Mouse (Mus musculus) retina, postnatal 7 days (tissue): ENCODE data around the gene Nacc2.

Experiments used
- DNase-seq: peaks from one replicate; pipeline ENCODE4 v3.0.0-alpha.2; 2012; ENCODE audit warnings: low read depth, low spot score

Nacc2 gene

GRCm38 (mm10) chr2:26055747-26056102, 67.3 kb downstream of the Nacc2 start:
- DNase-seq, result no peak

- DNase-seq, result peak; percentile 77
These were observed 67.8 kb downstream of the Nacc2 start for GRCm38 (mm10) chr2:26055046-26055746.

- no peak for DNase-seq
These were observed 70.2 kb downstream of the Nacc2 start for GRCm38 (mm10) chr2:26052806-26053205.

GRCm38 (mm10) chr2:26048816-26049215, 74.2 kb downstream of the Nacc2 start:
- DNase-seq, result no peak

- no peak for DNase-seq
These were observed 78.8 kb downstream of the Nacc2 start for GRCm38 (mm10) chr2:26044216-26044615.

- no peak for DNase-seq
These were observed 80.4 kb downstream of the Nacc2 start for GRCm38 (mm10) chr2:26042603-26043002.

GRCm38 (mm10) chr2:26041163-26041810, 81.7 kb downstream of the Nacc2 start:
- DNase-seq, result no peak

- peak; percentile 47 for DNase-seq
These were observed 83.1 kb downstream of the Nacc2 start for GRCm38 (mm10) chr2:26039951-26040350.

GRCm38 (mm10) chr2:26037386-26037785, 85.6 kb downstream of the Nacc2 start:
- DNase-seq, result no peak

- no peak for DNase-seq
These were observed 88.5 kb downstream of the Nacc2 start for GRCm38 (mm10) chr2:26034344-26035050.

GRCm38 (mm10) chr2:26030288-26030687, 92.7 kb downstream of the Nacc2 start:
- no peak for DNase-seq

DNA sequence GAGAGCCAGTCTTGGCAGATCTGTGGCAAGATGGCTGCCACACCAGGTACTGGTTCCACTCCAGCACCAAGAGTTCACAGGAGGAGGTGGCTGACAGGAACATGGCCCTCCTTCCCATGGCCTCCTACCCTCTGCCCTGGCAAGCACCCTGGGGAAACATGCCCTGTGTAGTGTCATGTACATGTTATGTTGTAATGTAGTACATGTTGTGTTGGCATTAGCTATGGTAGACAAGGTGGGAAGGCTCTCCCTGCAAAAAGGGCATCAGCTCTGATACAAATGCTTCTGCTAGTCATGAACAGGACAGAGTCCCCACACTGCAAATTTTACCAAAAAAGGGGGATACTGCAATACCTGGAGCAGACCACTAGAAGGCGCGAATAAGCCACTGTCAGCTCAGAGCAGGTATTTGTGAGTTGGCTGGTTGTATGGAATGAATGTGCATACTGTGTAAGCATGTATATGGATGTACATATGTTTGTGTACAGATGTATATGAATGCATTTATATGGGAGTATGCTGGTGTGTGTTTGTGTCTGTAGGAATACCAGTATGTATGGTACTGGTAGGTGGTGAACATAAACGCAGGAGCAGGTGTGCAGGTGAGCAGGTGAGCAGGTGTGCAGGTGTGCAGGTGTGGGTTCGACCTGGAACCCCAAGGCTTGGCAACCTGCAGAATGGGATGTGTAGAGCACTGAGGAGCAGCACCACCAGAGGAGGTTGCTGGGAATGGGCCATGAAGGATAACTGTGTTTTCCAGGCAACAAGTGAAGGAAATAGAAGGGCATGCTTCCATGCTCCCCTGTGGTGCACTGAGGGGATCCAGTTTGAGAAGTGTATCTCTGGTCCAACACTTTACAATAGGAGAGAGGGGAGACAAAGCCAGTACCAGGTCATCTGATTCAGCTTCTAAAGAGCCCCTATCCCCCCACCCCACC, 98.6 kb downstream of the Nacc2 start:
- DNase-seq, result no peak

DNA sequence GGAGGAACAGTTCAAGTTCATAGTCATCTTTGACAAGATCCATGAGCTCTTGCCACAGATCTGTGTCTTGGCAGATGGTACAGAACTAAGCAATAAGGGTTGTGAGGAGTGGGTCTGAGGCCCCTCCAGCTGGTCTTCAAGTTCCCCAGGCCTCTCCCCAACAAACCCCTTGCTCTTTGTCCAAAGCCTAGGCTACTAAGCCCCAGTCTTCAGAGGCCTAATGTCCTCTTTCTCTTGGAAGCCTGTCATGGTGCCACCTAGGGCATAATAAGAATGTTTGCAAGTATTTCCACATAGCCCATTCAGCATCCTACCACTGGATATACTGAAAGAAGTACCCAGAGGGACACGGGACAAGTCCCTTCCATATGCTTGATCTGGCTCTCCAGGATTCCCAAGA, 100.4 kb downstream of the Nacc2 start:
- no peak for DNase-seq

DNA sequence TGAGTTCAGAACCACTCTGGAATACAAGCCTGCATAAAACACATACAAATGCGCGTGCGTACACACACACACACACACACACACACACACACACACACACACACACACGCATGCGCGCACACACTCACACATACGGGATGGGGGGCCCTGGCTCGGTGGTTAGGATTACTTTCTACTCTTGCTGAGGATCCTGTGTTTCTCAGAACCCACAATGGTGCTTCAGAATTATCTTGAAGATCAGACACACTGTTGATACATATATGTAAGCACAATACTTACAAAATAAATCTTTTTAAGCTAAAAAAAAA, 100.8 kb downstream of the Nacc2 start:
- DNase-seq, result no peak

DNA sequence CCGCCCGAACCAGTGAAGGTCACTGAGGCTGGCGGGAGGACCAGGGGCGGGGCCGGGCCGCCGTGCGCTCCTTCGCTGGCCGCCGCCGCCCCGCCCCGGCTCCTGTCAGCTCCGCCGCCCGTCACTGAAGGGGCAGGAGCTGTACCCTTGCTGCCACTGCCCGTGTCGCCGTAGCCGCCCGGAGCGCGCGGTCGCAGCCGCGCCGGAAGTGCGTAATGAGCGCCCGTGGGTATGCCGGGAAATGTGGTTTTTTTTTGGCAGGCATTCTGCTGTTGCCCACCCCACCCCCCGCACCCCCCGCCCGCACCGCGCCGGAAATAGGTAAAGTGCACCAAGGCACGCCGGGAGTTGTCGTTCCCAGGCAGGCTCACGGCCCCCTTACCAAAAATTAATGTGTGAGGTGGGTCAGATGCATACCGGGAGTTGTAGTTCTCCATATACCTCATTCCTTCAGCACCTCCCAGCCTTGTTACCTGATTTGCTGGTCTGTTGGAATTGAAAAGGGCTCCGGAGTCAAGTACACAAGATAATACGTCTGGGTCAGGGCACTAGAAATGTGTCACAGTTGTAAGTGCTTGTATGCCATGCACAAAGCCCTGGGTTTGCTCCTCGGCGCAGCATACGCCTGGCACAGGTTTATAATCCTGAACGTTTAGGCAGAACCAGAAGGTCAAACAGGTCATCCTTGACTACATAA, 101.3 kb downstream of the Nacc2 start, which contains the start of gene Ubac1:
Gene Ubac1 (minus strand): TSS at position 187 of the 697 bp plus-strand sequence.
- DNase-seq, result peak; percentile 82

DNA sequence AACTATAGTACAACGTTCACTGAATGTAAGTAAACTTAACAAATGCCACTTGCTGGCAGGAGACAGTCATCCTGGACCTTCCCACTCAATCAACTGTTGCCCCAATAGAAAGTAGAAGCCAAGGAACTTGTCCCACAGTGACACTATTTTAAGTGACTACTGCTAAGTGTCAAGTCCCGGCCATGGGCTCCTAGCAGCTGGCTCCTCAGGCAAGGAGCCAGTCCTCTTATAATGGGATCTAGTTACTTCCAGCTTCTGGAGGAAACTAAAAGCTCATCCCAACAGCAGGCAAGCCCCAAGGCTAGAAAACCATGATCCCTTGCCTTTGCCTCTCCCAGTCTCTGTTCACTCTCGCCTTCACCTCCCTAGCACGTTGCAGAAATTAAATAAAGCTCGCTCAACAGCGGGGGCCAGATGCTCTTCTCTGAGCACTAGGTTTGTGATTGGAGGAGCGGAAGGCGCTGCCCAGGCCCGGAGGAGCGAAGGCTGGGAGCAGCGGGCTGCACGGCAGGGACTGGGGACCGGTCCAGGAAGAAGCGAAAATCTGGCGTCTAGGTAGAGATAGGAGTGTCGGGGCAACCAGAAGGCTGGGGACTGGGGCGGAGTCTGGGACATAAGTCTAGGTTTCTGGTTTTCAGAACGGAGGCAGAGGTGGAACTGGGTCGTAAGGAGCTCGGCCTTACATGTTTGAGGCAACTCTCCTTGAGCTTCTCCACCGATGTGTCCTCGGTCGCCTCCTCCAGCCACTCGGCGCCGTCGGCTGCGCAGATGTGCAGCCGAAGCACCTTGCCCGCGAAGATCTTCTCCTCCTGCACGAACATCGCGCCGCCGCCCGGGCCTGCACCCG, 102.1 kb downstream of the Nacc2 start:
- no peak for DNase-seq

DNA sequence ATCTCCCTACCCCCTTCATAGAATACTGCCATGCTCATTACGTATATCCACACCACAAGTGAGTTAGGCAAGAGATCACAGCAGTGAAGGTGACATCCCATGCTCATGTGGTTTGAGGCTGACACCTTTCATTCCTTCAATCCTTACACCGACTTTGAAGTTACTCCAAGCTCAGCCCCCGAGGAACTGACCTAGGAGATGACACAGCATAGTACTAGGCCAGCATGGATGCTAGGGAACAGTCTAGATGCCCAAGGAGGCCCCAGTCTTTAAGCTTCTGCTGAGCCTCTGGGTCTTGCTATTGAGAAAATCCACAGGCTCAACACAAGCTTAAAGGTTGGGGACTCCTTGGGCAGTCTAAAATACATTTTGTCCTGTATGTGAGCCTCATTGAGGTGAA, 103.1 kb downstream of the Nacc2 start:
- no peak for DNase-seq

GRCm38 (mm10) chr2:26017326-26017725, 105.7 kb downstream of the Nacc2 start:
- no peak for DNase-seq

DNA sequence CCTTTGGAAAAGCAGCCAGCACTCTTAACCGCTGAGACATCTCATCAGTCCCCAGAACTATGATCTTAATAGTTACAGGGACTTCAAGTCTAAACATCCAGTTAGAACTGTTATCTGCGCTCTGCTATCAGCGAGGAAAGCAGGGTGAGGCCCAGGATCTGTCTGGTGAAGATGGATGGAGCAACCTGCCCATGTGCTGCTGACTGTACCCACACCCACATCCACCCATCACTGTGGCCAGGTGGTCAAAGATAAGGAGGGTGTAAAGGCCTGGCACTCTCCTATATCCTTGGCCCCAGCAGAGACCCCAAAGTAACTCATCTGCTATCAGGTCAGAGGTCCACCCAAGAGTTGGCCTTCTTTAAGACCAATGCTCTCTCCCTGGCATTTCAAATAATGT, 109.3 kb downstream of the Nacc2 start:
- no peak for DNase-seq

- no peak for DNase-seq
These were observed 111.6 kb downstream of the Nacc2 start for GRCm38 (mm10) chr2:26011420-26011819.
